8 mouse cellular contexts compared by ENCODE assay signal in the genomic region with DNA sequence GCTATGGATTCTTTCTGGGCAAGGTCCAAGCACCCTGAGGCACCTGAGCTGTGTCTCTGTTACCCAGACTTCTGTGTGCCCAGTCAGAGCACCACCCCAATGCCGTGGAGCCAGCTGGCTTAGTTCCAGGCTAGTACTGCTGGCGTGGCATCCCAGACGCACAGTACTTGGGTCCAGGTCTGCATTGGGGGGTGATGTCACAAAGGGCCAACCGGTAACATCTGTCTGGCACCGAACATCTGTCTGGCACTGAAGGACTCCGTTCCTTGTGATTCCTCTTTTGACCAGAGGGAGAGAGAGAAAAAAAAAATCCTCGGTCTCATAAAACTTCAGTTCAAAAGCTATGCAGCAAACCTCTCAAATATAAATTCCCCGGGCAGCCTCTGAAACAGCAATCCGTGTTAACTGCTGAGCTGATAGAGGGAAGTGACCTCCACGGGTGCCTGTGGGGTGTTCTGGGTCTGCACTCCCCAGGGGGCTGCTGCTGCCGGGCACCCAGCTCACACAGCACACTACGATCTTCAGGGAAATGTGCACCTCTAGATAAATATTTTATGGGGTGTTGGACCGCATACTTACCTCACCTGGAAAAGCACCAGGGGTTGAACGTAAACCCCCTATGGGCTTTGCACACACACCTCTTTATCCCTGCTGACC. TPM values are rescaled to one million over a fixed set of nuclear protein-coding genes. Genes with fewer than 3 reads are reported as not detected.
A peak's percentile ranks its signal among the peaks of the same experiment; 100 is the strongest.
DNase-seq lines count a peak whose midpoint lies in the region; ATAC-seq and TF ChIP-seq lines count a peak whose summit lies in the region.

No protein-coding gene starts in this region.

- H3K9me3 ChIP-seq in neural tube, embryonic 11.5 days (ENCODE audit: control insufficient read depth, low read length) = no peaks in the 10 kb centered on the region
- H3K9me3 ChIP-seq in embryonic facial prominence, embryonic 12.5 days = no peaks in the 10 kb centered on the region
- H3K9me3 ChIP-seq in hindbrain, postnatal 0 days (ENCODE audit: low read length) = no peaks in the 10 kb centered on the region
- no peaks in the 10 kb centered on the region for H3K9me3 ChIP-seq in liver, embryonic 15.5 days (replicated peaks)

- DNase-seq in neural tube, embryonic 11.5 days (ENCODE audit: low spot score) = no peak
- DNase-seq in neural tube, embryonic 10.5 days (ENCODE audit: extremely low spot score, low spot score) = no peak
- no peak for DNase-seq in hindbrain, postnatal 0 days (ENCODE audit: low spot score)
- no peak for DNase-seq in retina, postnatal 1 day
- no peak for DNase-seq in embryo, embryonic 10 days (ENCODE audit: low spot score)
- no peak for DNase-seq in ovary, postnatal 14 days (ENCODE audit: low spot score)

- TF ChIP-seq CTCF in hindbrain, postnatal 0 days (IDR thresholded peaks at IDR 0.05; ENCODE audit: low read depth) = no peak

- H3K27ac ChIP-seq in neural tube, embryonic 11.5 days (ENCODE audit: low read depth, low read length) = no peak overlapping the region
- no peak overlapping the region for H3K27ac ChIP-seq in embryonic facial prominence, embryonic 12.5 days
- no peak overlapping the region for H3K27ac ChIP-seq in hindbrain, postnatal 0 days
- H3K27ac ChIP-seq in liver, embryonic 15.5 days (replicated peaks) = no peak overlapping the region

- peak overlapping the region; percentile 30; the same call in 1 of the 2 replicates for H3K4me3 ChIP-seq in neural tube, embryonic 11.5 days (ENCODE audit: low read depth, low read length)
- peak overlapping the region; percentile 44 for H3K4me3 ChIP-seq in embryonic facial prominence, embryonic 12.5 days
- peak overlapping the region; percentile 45 for H3K4me3 ChIP-seq in hindbrain, postnatal 0 days (ENCODE audit: low read length)
- no peak overlapping the region; the same call in 1 of the 2 replicates for H3K4me3 ChIP-seq in liver, embryonic 15.5 days (replicated peaks)

- peaks cover 74% of the 10 kb centered on the region for H3K27me3 ChIP-seq in neural tube, embryonic 11.5 days (ENCODE audit: control insufficient read depth, insufficient read depth, low read length)
- peaks cover 93% of the 10 kb centered on the region for H3K27me3 ChIP-seq in embryonic facial prominence, embryonic 12.5 days
- H3K27me3 ChIP-seq in hindbrain, postnatal 0 days (ENCODE audit: insufficient read depth, low read length) = peaks cover 28% of the 10 kb centered on the region
- H3K27me3 ChIP-seq in liver, embryonic 15.5 days = peaks cover 88% of the 10 kb centered on the region

- peak overlapping the region; percentile 54 for H3K4me2 ChIP-seq in neural tube, embryonic 11.5 days (ENCODE audit: low read depth)
- H3K4me2 ChIP-seq in embryonic facial prominence, embryonic 12.5 days (replicated peaks) = peak overlapping the region; percentile 91
- H3K4me2 ChIP-seq in hindbrain, postnatal 0 days (ENCODE audit: low read depth, low read length) = peak overlapping the region; percentile 98
- peak overlapping the region; percentile 66 for H3K4me2 ChIP-seq in liver, embryonic 15.5 days

- H3K36me3 ChIP-seq in neural tube, embryonic 11.5 days (ENCODE audit: control insufficient read depth, insufficient read depth, low read length) = no peaks in the 10 kb centered on the region
- H3K36me3 ChIP-seq in embryonic facial prominence, embryonic 12.5 days = no peaks in the 10 kb centered on the region
- H3K36me3 ChIP-seq in hindbrain, postnatal 0 days (ENCODE audit: insufficient read depth, low read length) = no peaks in the 10 kb centered on the region
- H3K36me3 ChIP-seq in liver, embryonic 15.5 days (replicated peaks) = no peaks in the 10 kb centered on the region

- no peak overlapping the region for H3K9ac ChIP-seq in neural tube, embryonic 11.5 days (ENCODE audit: low read length)
- no peak overlapping the region for H3K9ac ChIP-seq in embryonic facial prominence, embryonic 12.5 days
- no peak overlapping the region; the same call in 1 of the 2 replicates for H3K9ac ChIP-seq in hindbrain, postnatal 0 days (replicated peaks; ENCODE audit: low read length)
- H3K9ac ChIP-seq in liver, embryonic 15.5 days = no peak overlapping the region

- peaks cover 9% of the 10 kb centered on the region for H3K4me1 ChIP-seq in neural tube, embryonic 11.5 days (ENCODE audit: control insufficient read depth, insufficient read depth, low read length)
- peaks cover 34% of the 10 kb centered on the region for H3K4me1 ChIP-seq in embryonic facial prominence, embryonic 12.5 days
- no peaks in the 10 kb centered on the region; the same call in 1 of the 2 replicates for H3K4me1 ChIP-seq in hindbrain, postnatal 0 days (ENCODE audit: insufficient read depth, low read length)
- H3K4me1 ChIP-seq in liver, embryonic 15.5 days (replicated peaks) = peaks cover 12% of the 10 kb centered on the region

- 25% methylated on average over 14 of the region's 14 CpGs for WGBS in neural tube, embryonic 11.5 days
- WGBS in embryonic facial prominence, embryonic 12.5 days = 13% methylated on average over 14 of the region's 14 CpGs
- WGBS in hindbrain, postnatal 0 days = 18% methylated on average over 14 of the region's 14 CpGs
- 24% methylated on average over 14 of the region's 14 CpGs for WGBS in liver, embryonic 15.5 days (ENCODE audit: insufficient replicate concordance)

- ATAC-seq in neural tube, embryonic 11.5 days (ENCODE audit: insufficient read depth, low FRiP score, low TSS enrichment) = no peak
- no peak for ATAC-seq in embryonic facial prominence, embryonic 12.5 days (ENCODE audit: insufficient number of reproducible peaks, insufficient read depth, low FRiP score, low TSS enrichment)
- ATAC-seq in hindbrain, postnatal 0 days = no peak
- no peak for ATAC-seq in liver, embryonic 15.5 days (ENCODE audit: insufficient read depth)

RNA-seq across cellular contexts. Expression of a gene that starts 22.5 kb away (rescaled TPM):
- polyA plus RNA-seq in neural tube, embryonic 11.5 days (2014; fragmentation: Nextera tagmentation; extraction: Ambion mirVana) = 3.0 and 3.6 TPM in 2 replicates
- 7.4 and 8.4 TPM in 2 replicates for polyA plus RNA-seq in embryonic facial prominence, embryonic 12.5 days (2016; fragmentation: Nextera tagmentation; extraction: Ambion mirVana)
- total RNA-seq in hindbrain, postnatal 0 days (2014; rRNA removed) = 15.0 and 16.9 TPM in 2 replicates
- polyA plus RNA-seq in hindbrain, postnatal 0 days (2015; fragmentation: Nextera tagmentation; extraction: Ambion mirVana) = 3.0 and 3.4 TPM in 2 replicates
- 16.9 and 21.5 TPM in 2 replicates for polyA plus RNA-seq in liver, embryonic 15.5 days (2015; fragmentation: Nextera tagmentation; extraction: Ambion mirVana)

RNA-seq across cellular contexts. Expression of a gene that starts 55.8 kb away (rescaled TPM):
- polyA plus RNA-seq in neural tube, embryonic 11.5 days (2014; fragmentation: Nextera tagmentation; extraction: Ambion mirVana) = 0.24 and 0.28 TPM in 2 replicates
- 0.75 and 1.1 TPM in 2 replicates for polyA plus RNA-seq in embryonic facial prominence, embryonic 12.5 days (2016; fragmentation: Nextera tagmentation; extraction: Ambion mirVana)
- total RNA-seq in hindbrain, postnatal 0 days (2014; rRNA removed) = 4.9 and 5.4 TPM in 2 replicates
- 0.52 and 0.74 TPM in 2 replicates for polyA plus RNA-seq in hindbrain, postnatal 0 days (2015; fragmentation: Nextera tagmentation; extraction: Ambion mirVana)
- 0.31 and 0.44 TPM in 2 replicates for polyA plus RNA-seq in liver, embryonic 15.5 days (2015; fragmentation: Nextera tagmentation; extraction: Ambion mirVana)
